Mouse (Mus musculus): ENCODE measurements around the gene Trappc2l.

GRCm38 (mm10) chr8:122630696-122631095 is 19.3 kb downstream of the Trappc2l start:
- TF ChIP-seq POLR2A (IDR thresholded peaks at IDR 0.05; ENCODE audit: insufficient read length, low read depth) (no peak), CEBPB (IDR thresholded peaks at IDR 0.05; ENCODE audit: insufficient read depth, poor library complexity, severe bottlenecking) (no peak), USF1 (IDR thresholded peaks at IDR 0.05; ENCODE audit: low read depth) (no peak), MAX (IDR thresholded peaks at IDR 0.05; ENCODE audit: low read depth) (no peak), REST (IDR thresholded peaks at IDR 0.05; ENCODE audit: insufficient read depth, insufficient read length) (no peak)

All from myocyte (in vitro differentiated cells).